Mouse (Mus musculus) layer of hippocampus, adult 11-12 months (tissue): ENCODE data around the gene Med1.
A peak's percentile ranks its signal among the peaks of the same experiment; 100 is the strongest.

Source experiments
- DNase-seq: peaks from one replicate; pipeline ENCODE4 v3.0.0; 2022; ENCODE audit warnings: low spot score

The Med1 gene

GRCm38 (mm10) chr11:98148551-98149301 is 44.4 kb downstream of the Med1 start:
- DNase-seq = peak; percentile 30

DNA sequence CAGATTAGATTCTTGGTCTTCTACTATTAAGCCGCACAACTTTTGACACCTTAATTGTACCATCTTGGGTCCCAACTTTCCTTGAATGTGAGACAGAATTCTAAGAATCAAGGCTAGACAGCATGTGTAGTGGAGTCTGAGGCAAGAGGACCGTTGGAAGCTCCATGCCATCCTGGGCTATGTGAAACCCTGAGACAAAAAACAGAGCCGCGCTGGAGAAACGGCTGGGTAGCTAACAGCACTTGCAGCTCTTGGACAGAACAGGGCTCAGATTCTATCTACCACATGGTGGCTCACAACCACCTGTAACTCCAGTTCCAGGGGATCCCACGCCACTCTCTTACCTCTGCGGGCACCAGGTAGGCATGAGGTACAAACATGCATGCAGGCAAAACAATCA is 47.2 kb downstream of the Med1 start:
- no peak for DNase-seq

GRCm38 (mm10) chr11:98142545-98142944 is 50.5 kb downstream of the Med1 start:
- no peak for DNase-seq

DNA sequence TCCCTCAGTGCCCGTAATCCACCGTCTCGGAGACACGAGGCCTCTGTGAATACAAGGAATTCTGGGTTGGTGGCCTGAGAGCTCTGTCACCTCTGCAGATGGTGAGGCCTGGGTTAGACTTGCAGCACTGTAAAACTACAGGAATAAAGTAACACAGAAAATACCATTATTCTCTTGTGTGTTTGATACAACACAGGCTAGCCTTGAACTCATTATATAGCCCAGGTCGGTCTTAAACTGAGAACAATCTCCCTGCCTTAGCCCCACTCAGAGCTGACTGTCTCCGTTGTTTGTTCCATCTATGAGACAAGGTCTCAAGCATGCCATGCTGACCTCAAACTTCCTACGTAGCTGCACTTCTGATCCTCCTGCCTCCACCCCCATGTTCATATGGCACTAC is 54.2 kb downstream of the Med1 start:
- DNase-seq = no peak

- DNase-seq = no peak
Observed at GRCm38 (mm10) chr11:98137836-98138235, 55.3 kb downstream of the Med1 start.

DNA sequence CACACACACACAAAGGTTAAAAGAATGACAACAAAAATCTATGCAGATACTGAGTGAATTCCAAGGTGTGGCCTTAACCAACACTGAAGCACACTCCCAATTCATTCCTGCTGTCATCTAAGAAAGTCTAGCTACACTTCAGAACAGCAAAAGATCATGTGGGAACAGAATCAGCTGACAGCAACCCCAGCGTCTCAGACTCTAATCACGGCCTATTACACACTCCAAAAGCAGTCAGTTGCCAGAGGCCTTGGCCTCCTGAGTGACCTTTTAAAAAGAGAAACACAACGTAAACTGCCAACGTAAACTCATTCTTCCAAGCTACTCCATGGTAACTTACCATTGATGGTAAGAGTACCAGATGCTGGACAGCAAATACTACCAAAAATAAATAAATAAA is 58.1 kb downstream of the Med1 start:
- no peak for DNase-seq

DNA sequence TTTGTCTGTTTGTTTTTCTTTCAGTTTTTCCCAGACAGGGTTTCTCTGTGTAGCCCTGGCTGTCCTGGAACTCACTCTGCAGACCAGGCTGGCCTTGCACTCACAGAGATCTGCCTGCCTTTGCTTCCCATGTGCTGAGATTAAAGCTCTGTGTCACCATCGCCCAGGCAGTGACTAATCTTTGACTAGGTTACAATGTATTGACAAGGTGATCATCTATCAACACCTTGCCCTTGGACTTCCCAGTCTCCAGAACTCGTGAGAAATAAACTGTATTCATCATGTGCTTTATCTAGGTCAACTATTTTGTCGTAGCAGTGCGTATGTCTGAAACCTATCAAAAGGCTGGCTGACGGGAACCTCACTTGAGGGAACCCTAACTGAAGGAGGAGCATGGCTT is 69.7 kb downstream of the Med1 start:
- DNase-seq = no peak

DNA sequence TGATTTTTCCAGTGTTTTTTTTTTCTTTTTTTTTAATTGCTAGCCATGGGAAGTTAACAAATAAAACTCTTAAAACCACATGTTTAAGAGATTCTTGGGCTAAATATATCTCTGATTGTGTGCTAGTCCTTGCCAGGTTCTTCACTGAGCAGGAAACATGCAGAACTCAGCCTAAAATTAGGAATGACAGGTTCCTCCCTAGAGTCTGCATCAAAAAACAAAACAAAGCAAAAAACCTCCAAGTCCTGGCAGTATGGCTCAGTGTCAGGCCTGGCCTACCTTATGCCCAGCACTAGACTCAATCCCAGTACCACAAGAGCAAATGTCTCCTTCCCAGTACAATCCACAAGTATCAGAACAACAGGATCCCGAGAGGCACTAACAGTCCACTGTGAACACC is 78.7 kb downstream of the Med1 start:
- DNase-seq = no peak

DNA sequence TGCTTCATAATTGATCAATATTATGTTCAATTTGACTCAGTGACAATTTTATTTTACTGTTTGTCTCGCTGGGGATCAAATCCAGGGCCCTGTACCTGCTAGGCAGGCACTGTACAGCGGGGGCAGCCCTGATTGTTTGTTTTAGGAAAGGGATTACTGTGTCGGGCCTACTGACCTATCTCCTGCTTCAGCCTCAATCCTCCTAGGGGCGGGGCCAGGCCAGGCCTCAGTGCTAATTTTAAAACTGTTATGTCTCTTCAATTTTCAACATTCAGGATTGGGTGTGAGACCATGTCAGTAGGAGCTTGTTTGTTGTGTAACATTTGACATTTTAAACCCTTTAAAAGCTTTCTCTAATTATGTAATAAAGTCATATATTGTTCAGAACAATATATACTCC is 79.6 kb downstream of the Med1 start:
- no peak for DNase-seq

DNA sequence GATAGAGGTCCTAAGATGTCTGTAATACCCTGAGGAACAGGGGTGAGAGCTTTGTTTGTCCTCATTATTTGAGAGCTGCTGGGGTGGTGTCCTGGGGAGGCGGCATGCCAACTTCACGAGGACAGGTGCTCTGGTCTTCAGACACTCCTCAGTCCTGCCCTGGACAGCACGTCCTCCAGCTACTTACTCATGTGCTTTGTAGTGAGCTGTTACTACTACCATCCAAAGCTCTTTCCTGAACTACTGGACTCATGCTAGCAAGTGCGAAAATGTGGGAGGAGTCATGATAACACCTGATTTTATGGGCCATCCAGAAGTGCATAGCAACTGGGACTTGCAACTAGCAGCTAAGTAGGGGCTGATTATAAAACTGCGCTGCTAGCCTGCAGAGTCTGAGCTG is 83.4 kb downstream of the Med1 start:
- no peak for DNase-seq
